ENCODE assay signal across 9 mouse cellular contexts in the genomic region with DNA sequence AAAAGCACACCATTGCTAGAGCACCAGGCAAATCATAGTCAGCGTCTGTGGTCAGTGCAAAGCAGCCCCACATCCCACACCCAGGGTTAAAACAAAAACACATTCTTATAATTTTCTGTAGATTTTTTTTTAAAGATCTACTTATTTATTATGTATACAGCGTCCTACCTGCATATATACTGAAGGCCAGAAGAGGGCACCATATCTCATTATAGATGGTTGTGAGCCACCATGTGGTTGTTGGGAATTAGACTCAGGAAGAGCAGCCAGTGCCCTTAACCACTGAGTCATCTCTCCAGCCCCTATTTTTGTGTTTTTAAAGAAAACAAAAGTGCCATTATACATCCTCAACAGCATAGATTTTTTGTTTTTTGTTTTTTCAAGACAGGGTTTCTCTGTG. TPM values are rescaled to one million over a fixed set of nuclear protein-coding genes. Genes with fewer than 3 reads are reported as not detected.
A peak's percentile ranks its signal among the peaks of the same experiment; 100 is the strongest.
DNase-seq lines count a peak whose midpoint lies in the region; TF ChIP-seq lines count a peak whose summit lies in the region.
"Had no signal": no experiment of that assay in that cellular context is flagged by ENCODE, and none has a peak within 500 bp of the region (broad histone marks: within the 10 kb centered on the region; RNA-seq: fewer than 3 reads in every experiment).

No protein-coding gene starts in this region.

- H3K4me3 ChIP-seq in cerebellum, adult 2 months (replicated peaks; ENCODE audit: insufficient read depth, low read depth, low read length) = no peak overlapping the region
- no peak overlapping the region for H3K4me3 ChIP-seq in MEL (ENCODE audit: control insufficient read depth in 1 of 2, insufficient read depth in 1 of 2, low read depth in 2 of 2, low read length in 2 of 2)
- H3K4me3 ChIP-seq: megakaryocyte, embryonic 14.5 days had no signal

- no peak overlapping the region for H3K9ac ChIP-seq in MEL (ENCODE audit: control insufficient read depth, low read depth, low read length, poor library complexity, severe bottlenecking)

- peak; percentile 48 for TF ChIP-seq RAD21 in MEL (IDR thresholded peaks at IDR 0.05; ENCODE audit: low read depth, low read length)

- H3K27me3 ChIP-seq in cerebellum, adult 2 months (ENCODE audit: control insufficient read depth, insufficient read depth, low read length) = no peaks in the 10 kb centered on the region
- no peaks in the 10 kb centered on the region for H3K27me3 ChIP-seq in MEL (ENCODE audit: control insufficient read depth in 1 of 2, insufficient read depth in 2 of 2, low read length in 2 of 2)
- H3K27me3 ChIP-seq: megakaryocyte, embryonic 14.5 days had no signal

- peak in 1 of 2 experiments; percentile 53 for DNase-seq in cerebellum, adult 2 months
- DNase-seq in cerebellum, adult 9-11 months = no peak
- DNase-seq in layer of hippocampus, adult 9-11 months = peak; percentile 62
- DNase-seq in layer of hippocampus, adult 8-10 months (ENCODE audit: low spot score in 2 of 2) = no peak
- DNase-seq in MEL (ENCODE audit: low read depth, low spot score) = peak; percentile 78
- peak; percentile 62 for DNase-seq in kidney, postnatal 14 days
- DNase-seq in urinary bladder, postnatal 25 days (ENCODE audit: low spot score) = no peak
- DNase-seq in testis, postnatal 14 days (ENCODE audit: low spot score) = no peak

- no peak for TF ChIP-seq EP300 in MEL (IDR thresholded peaks at IDR 0.05; ENCODE audit: low read depth in 1 of 2, low read length in 2 of 2)

- H3K9me3 ChIP-seq in MEL (replicated peaks; ENCODE audit: insufficient read depth, low read length) = no peaks in the 10 kb centered on the region
- H3K9me3 ChIP-seq: megakaryocyte, embryonic 14.5 days had no signal

- H3K4me1 ChIP-seq in cerebellum, adult 2 months (ENCODE audit: control insufficient read depth, insufficient read depth, low read length) = peaks cover 3% of the 10 kb centered on the region; the same call in 1 of the 2 replicates
- H3K4me1 ChIP-seq in MEL (ENCODE audit: control insufficient read depth in 1 of 2, insufficient read depth in 2 of 2, low read length in 2 of 2) = peaks cover 2 to 7% of the 10 kb centered on the region in 2 experiments

- 31% methylated on average over 2 of the region's 2 CpGs for WGBS in cerebellum, adult 2 months

- H3K79me2 ChIP-seq in MEL (ENCODE audit: control insufficient read depth, insufficient read depth, low read length, poor library complexity) = peaks cover 3% of the 10 kb centered on the region

- no peak overlapping the region for H3K27ac ChIP-seq in cerebellum, adult 2 months (ENCODE audit: insufficient read depth, low read length)
- no peak overlapping the region for H3K27ac ChIP-seq in MEL (ENCODE audit: control insufficient read depth, low read depth, low read length)

- TF ChIP-seq POLR2A in cerebellum, adult 2 months (IDR thresholded peaks at IDR 0.05; ENCODE audit: borderline replicate concordance, insufficient read depth, low read length) = no peak
- no peak for TF ChIP-seq POLR2A in MEL (IDR thresholded peaks at IDR 0.05; ENCODE audit: control insufficient read depth in 1 of 2, insufficient read depth in 1 of 2, low read depth in 1 of 2, low read length in 2 of 2, poor library complexity in 1 of 2)

- peak; percentile 34; the same call in 1 of the 2 replicates for TF ChIP-seq CTCF in cerebellum, adult 2 months (IDR thresholded peaks at IDR 0.05; ENCODE audit: borderline replicate concordance, insufficient read depth, low read depth, low read length)
- peak; percentile 41 to 89 (median 50) for TF ChIP-seq CTCF in MEL (IDR thresholded peaks at IDR 0.05 in 2 of 3, conservative IDR thresholded peaks at IDR 0.05 in 1 of 3; ENCODE audit: control insufficient read depth in 1 of 3, insufficient read depth in 1 of 3, low read depth in 2 of 3, low read length in 3 of 3, poor library complexity in 1 of 3, severe bottlenecking in 1 of 3)

- H3K36me3 ChIP-seq in MEL (ENCODE audit: control insufficient read depth in 1 of 2, insufficient read depth in 2 of 2, low read length in 2 of 2) = peaks cover 0 to 7% of the 10 kb centered on the region in 2 experiments; a peak in 2 of 4 replicates

TF ChIP-seq in MEL, 35 proteins besides CTCF, POLR2A, EP300 and RAD21:
- TF ChIP-seq USF1 (IDR thresholded peaks at IDR 0.05; ENCODE audit: low read depth, low read length) (0 out of 2 replicates have a peak, but pooled peaks have one; percentile 6), SMC3 (IDR thresholded peaks at IDR 0.05; ENCODE audit: low read depth, low read length) (peak; percentile 69), CHD1 (IDR thresholded peaks at IDR 0.05; ENCODE audit: low read depth, low read length) (no peak), RCOR1 (IDR thresholded peaks at IDR 0.05; ENCODE audit: low read depth, low read length) (no peak), MYC (IDR thresholded peaks at IDR 0.05; ENCODE audit: low read depth, low read length) (peak; percentile 95), TBP (IDR thresholded peaks at IDR 0.05; ENCODE audit: low read depth, low read length) (0 out of 2 replicates have a peak, but pooled peaks have one; percentile 14), ZC3H11A (IDR thresholded peaks at IDR 0.05; ENCODE audit: low read depth, low read length) (peak; percentile 63), ZNF384 (IDR thresholded peaks at IDR 0.05; ENCODE audit: low read depth, low read length) (peak; percentile 79), BHLHE40 (IDR thresholded peaks at IDR 0.05; ENCODE audit: borderline replicate concordance, low read depth, low read length) (no peak), POLR2AphosphoS5 (IDR thresholded peaks at IDR 0.05; ENCODE audit: borderline replicate concordance, low read depth, low read length) (no peak), JUND (IDR thresholded peaks at IDR 0.05; ENCODE audit: low read depth, low read length) (no peak), GABPA (IDR thresholded peaks at IDR 0.05; ENCODE audit: low read depth, low read length) (no peak), ZMIZ1 (IDR thresholded peaks at IDR 0.05; ENCODE audit: low read depth, low read length) (no peak), SIN3A (IDR thresholded peaks at IDR 0.05; ENCODE audit: low read length) (peak; percentile 57; the same call in 1 of the 2 replicates), UBTF (IDR thresholded peaks at IDR 0.05; ENCODE audit: borderline replicate concordance, insufficient read depth, low read depth, low read length) (no peak), MAX (IDR thresholded peaks at IDR 0.05; ENCODE audit: low read length) (0 out of 2 replicates have a peak, but pooled peaks have one; percentile 35)

RNA-seq across cellular contexts. Expression of gene Zer1, which starts 4.4 kb away (rescaled TPM):
- polyA plus RNA-seq in cerebellum, adult 2 months (2012; rRNA removed) = 137 and 154 TPM in 2 replicates
- total RNA-seq in layer of hippocampus, adult 8-10 months (2022) = 100 to 1,000 TPM; 173 to 203 (median 195) TPM
- total RNA-seq in MEL (2012; rRNA removed) = 3.9 and 4.3 TPM in 2 replicates
- 10 to 100 TPM in 1 of 2 experiments, not detected in 1; 14.0 TPM for polyA plus RNA-seq in MEL (2012; ENCODE audit: insufficient read depth in 1 of 2, insufficient read length in 2 of 2, low read depth in 1 of 2, low replicate concordance in 2 of 2, missing spikeins in 1 of 2)

RNA-seq across cellular contexts. Expression of gene Tbc1d13, which starts 4.8 kb away (rescaled TPM):
- polyA plus RNA-seq in cerebellum, adult 2 months (2012; rRNA removed) = 57.7 and 58.2 TPM in 2 replicates
- 10 to 100 TPM; 49.6 to 61.9 (median 58.5) TPM for total RNA-seq in layer of hippocampus, adult 8-10 months (2022)
- total RNA-seq in MEL (2012; rRNA removed) = 49.1 and 62.4 TPM in 2 replicates
- 10 to 100 TPM in 1 of 2 experiments, not detected in 1; 78.5 TPM for polyA plus RNA-seq in MEL (2012; ENCODE audit: insufficient read depth in 1 of 2, insufficient read length in 2 of 2, low read depth in 1 of 2, low replicate concordance in 2 of 2, missing spikeins in 1 of 2)

RNA-seq across cellular contexts. Expression of gene Zdhhc12, which starts 35.3 kb away (rescaled TPM):
- 14.4 and 15.5 TPM in 2 replicates for polyA plus RNA-seq in cerebellum, adult 2 months (2012; rRNA removed)
- 10 to 100 TPM in 2 of 4 experiments, 1 to 10 TPM in 2; 7.3 to 14.0 (median 10.4) TPM for total RNA-seq in layer of hippocampus, adult 8-10 months (2022)
- 22.6 and 25.1 TPM in 2 replicates for total RNA-seq in MEL (2012; rRNA removed)
- polyA plus RNA-seq in MEL (2012; ENCODE audit: insufficient read depth in 1 of 2, insufficient read length in 2 of 2, low read depth in 1 of 2, low replicate concordance in 2 of 2, missing spikeins in 1 of 2) = 10 to 100 TPM in 1 of 2 experiments, not detected in 1; 42.1 TPM

RNA-seq across cellular contexts. Expression of gene Endog, which starts 42.5 kb away (rescaled TPM):
- polyA plus RNA-seq in cerebellum, adult 2 months (2012; rRNA removed) = 52.9 and 54.1 TPM in 2 replicates
- total RNA-seq in layer of hippocampus, adult 8-10 months (2022) = 10 to 100 TPM; 18.7 to 28.3 (median 21.4) TPM
- 27.2 and 27.9 TPM in 2 replicates for total RNA-seq in MEL (2012; rRNA removed)
- polyA plus RNA-seq in MEL (2012; ENCODE audit: insufficient read depth in 1 of 2, insufficient read length in 2 of 2, low read depth in 1 of 2, low replicate concordance in 2 of 2, missing spikeins in 1 of 2) = 10 to 100 TPM in 1 of 2 experiments, not detected in 1; 19.4 TPM

RNA-seq across cellular contexts. Expression of gene Spout1, which starts 49.5 kb away (rescaled TPM):
- polyA plus RNA-seq in cerebellum, adult 2 months (2012; rRNA removed) = 50.5 and 52.7 TPM in 2 replicates
- total RNA-seq in layer of hippocampus, adult 8-10 months (2022) = 10 to 100 TPM; 32.9 to 40.2 (median 35.2) TPM
- total RNA-seq in MEL (2012; rRNA removed) = 68.0 and 83.6 TPM in 2 replicates
- 100 to 1,000 TPM; 103 to 220 TPM for polyA plus RNA-seq in MEL (2012; ENCODE audit: insufficient read depth in 1 of 2, insufficient read length in 2 of 2, low read depth in 1 of 2, low replicate concordance in 2 of 2, missing spikeins in 1 of 2)

Comparison
In these comparisons a context has a peak if more than half of its experiments do, and no peak if none do; other contexts are left out.
1. DNase-seq: peak in layer of hippocampus, adult 9-11 months (single experiment), MEL (single experiment) and kidney, postnatal 14 days (single experiment); none in cerebellum, adult 9-11 months (single experiment), layer of hippocampus, adult 8-10 months (0 of 2), urinary bladder, postnatal 25 days (single experiment) and testis, postnatal 14 days (single experiment).
2. RNA of gene Zer1, which starts 4.4 kb away (total RNA-seq): 173 to 203 TPM in layer of hippocampus, adult 8-10 months; 3.9 to 4.3 TPM in MEL; every median in the first group is over 10 times any median in the second.